Mouse (Mus musculus) gastrocnemius, postnatal 14 days (tissue): ENCODE data around the gene Rtp3. TPM values are rescaled to one million over a fixed set of nuclear protein-coding genes. Genes with fewer than 3 reads are reported as not detected.

Experiments
- DNase-seq: peaks from one replicate; pipeline ENCODE4 v3.0.0; 2021; ENCODE audit warnings: mixed read lengths
- intact Hi-C: fragments of 180-260 bp; cut with DNase I; formaldehyde crosslinking; loops from one replicate; pipeline ENCODE4 v1.15.1; 2025; ENCODE audit warnings: low total_unique reads
- total RNA-seq, 2 experiments: library from RNA; stranded (reverse); gene quantifications; 2 replicates each; pipeline ENCODE4 v1.2.3; 2021

Rtp3 gene
- total RNA-seq, 2 experiments from 2014 or later: 1.2 to 1.3 TPM

DNA sequence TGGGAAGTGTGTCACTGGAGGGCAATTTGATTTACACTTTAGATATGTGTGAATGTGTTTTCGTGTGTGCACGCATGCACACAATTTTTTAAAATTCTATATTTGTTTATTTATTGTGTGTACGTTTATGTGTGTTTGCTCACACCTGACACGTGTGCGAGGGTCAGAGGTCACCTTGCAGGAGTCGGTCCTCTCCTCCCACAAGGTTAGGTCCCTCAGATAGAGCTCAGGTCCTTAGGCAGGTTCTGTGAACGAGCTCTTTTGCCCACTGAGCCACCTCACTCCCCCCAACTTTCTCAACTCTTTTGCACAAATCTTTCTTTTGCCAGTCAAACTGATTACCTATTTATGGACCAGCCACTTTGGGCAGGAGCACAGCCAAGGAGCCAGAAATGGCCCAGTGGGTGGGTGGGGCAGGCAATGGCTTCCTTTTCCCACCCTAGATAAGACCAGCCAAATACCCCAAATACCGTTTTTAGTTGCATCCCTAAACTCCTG lies 41.5 kb downstream of the Rtp3 start:
- intact Hi-C loops: no loop called here
- DNase-seq: no peak

- no peak for DNase-seq
- intact Hi-C loops: no loop called here
Observed at GRCm38 (mm10) chr9:110947900-110948299, 42.5 kb downstream of the Rtp3 start.

GRCm38 (mm10) chr9:110947261-110947661 lies 43.1 kb downstream of the Rtp3 start:
- DNase-seq: no peak
- intact Hi-C loops: no loop called here

GRCm38 (mm10) chr9:110946548-110947044 lies 43.8 kb downstream of the Rtp3 start:
- intact Hi-C loops: no loop called here
- DNase-seq: no peak

GRCm38 (mm10) chr9:110945926-110946325 lies 44.5 kb downstream of the Rtp3 start, which contains the start of gene Tdgf1:
Gene Tdgf1 (minus strand): TSS chr9:110946158.
- DNase-seq: no peak

GRCm38 (mm10) chr9:110945343-110945742 lies 45.0 kb downstream of the Rtp3 start:
- intact Hi-C loops: no loop called here
- no peak for DNase-seq

More at GRCm38 (mm10) chr9:110945926-110946325, 44.5 kb downstream of the Rtp3 start, which contains the start of gene Tdgf1:
- intact Hi-C loops: no loop called here

GRCm38 (mm10) chr9:110944265-110944664 lies 46.1 kb downstream of the Rtp3 start:
- no peak for DNase-seq
- intact Hi-C loops: no loop called here

DNA sequence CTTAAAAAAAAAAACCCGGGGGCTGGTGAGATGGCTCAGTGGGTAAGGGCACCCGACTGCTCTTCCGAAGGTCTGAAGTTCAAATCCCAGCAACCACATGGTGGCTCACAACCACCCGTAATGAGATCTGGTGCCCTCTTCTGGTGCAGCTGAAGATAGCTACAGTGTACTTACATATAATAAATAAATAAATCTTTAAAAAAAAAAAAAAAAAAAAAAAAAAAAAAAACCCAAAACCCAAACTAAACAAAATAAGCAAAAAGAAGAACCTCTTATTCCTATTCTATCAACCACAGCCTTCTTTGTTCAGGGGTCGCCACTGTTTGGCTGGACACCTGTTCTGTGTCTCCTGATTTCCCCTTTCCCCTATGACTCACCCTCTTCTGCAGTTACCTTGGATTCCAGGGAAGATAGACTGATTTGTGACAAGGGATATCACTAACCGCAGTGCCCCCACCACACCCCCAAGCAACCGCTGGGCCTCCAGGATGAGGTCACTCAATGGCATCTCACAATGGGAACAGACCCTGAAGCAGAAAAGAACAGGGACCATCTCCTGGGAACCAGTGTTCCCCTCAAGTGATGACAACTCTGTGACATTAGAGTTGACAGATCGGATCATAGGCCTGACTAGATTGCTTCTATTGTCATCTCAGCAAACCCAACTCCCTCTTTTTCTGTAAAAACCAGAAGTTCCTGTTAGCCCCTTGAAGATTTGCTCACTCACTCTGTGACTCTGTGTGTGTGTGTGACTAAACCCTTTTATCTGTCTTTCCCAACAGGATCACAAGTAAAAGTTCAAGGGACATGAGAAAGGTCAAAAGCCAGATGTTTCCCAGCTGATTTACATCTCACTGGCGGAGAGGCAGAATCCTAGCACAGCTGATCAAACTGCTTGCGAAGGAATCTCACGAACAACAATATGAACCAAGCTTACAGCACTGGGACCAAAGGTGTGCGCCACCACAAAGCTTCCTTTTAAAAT lies 52.6 kb downstream of the Rtp3 start:
- DNase-seq: no peak
- intact Hi-C loops: no loop called here

- intact Hi-C loops: no loop called here
- no peak for DNase-seq
Observed at GRCm38 (mm10) chr9:110935941-110936340, 54.4 kb downstream of the Rtp3 start.

Other genes starting within 250 kb of the Rtp3 start
- 100 to 1,000 TPM; 358 to 691 TPM for gene Myl3, start 248.7 kb downstream of the Rtp3 start, total RNA-seq
- gene Pth1r, start 243.4 kb downstream of the Rtp3 start, total RNA-seq: 1 to 10 TPM; 2.7 to 4.3 TPM
- gene Prss42, start 192.4 kb downstream of the Rtp3 start, total RNA-seq: not detected
- not detected for gene Prss44, start 176.6 kb downstream of the Rtp3 start, total RNA-seq
- gene Prss43, start 163.9 kb downstream of the Rtp3 start, total RNA-seq: not detected
- not detected for gene Prss45, start 156.0 kb downstream of the Rtp3 start, total RNA-seq
- not detected for gene Prss46, start 146.1 kb downstream of the Rtp3 start, total RNA-seq
- not detected for gene Prss50, start 132.6 kb downstream of the Rtp3 start, total RNA-seq
- 1 to 10 TPM; 4.0 to 9.5 TPM for gene Als2cl, start 110.7 kb downstream of the Rtp3 start, total RNA-seq
- under 1 TPM; 0.55 to 0.62 TPM for gene Tmie, start 110.5 kb downstream of the Rtp3 start, total RNA-seq
- gene Fam240a, start 73.7 kb downstream of the Rtp3 start, total RNA-seq: 1 to 10 TPM in 1 of 2 experiments, under 1 TPM in 1; 0.78 to 2.6 TPM
- gene Tdgf1, start 44.4 kb downstream of the Rtp3 start, total RNA-seq: not detected
- 10 to 100 TPM; 23.7 to 24.1 TPM for gene Lrrc2, start 39.0 kb downstream of the Rtp3 start, total RNA-seq
- under 1 TPM; 0.24 to 0.27 TPM for gene Ltf, start 28.7 kb upstream of the Rtp3 start, total RNA-seq
- gene Ccrl2, start 66.9 kb upstream of the Rtp3 start, total RNA-seq: 1 to 10 TPM; 3.5 to 3.6 TPM
- gene Lrrfip2, start 127.0 kb upstream of the Rtp3 start, total RNA-seq: 10 to 100 TPM; 60.2 to 63.7 TPM